Mouse (Mus musculus) ovary, postnatal 10 days (tissue): Measurements from ENCODE around the gene Mst1r.

Experiments used
- DNase-seq: peaks from one replicate; pipeline ENCODE4 v3.0.0; 2022; ENCODE audit warnings: low spot score

Gene Mst1r

GRCm38 (mm10) chr9:107955613-107956289, 49.1 kb downstream of the Mst1r start:
- DNase-seq = no peak

- DNase-seq = no peak
Observed at GRCm38 (mm10) chr9:107957141-107957540, 50.5 kb downstream of the Mst1r start.

- DNase-seq = no peak
Observed at GRCm38 (mm10) chr9:107959896-107960295, 53.2 kb downstream of the Mst1r start.

GRCm38 (mm10) chr9:107960928-107961327, 54.3 kb downstream of the Mst1r start:
- DNase-seq = no peak

GRCm38 (mm10) chr9:107961351-107961762, 54.7 kb downstream of the Mst1r start:
- no peak for DNase-seq

GRCm38 (mm10) chr9:107961881-107962280, 55.2 kb downstream of the Mst1r start:
- DNase-seq = no peak

GRCm38 (mm10) chr9:107962916-107963315, 56.2 kb downstream of the Mst1r start:
- no peak for DNase-seq

GRCm38 (mm10) chr9:107963700-107964099, 57.0 kb downstream of the Mst1r start:
- DNase-seq = peak; percentile 53

GRCm38 (mm10) chr9:107964681-107965080, 58.0 kb downstream of the Mst1r start:
- no peak for DNase-seq

- DNase-seq = no peak
Observed at GRCm38 (mm10) chr9:107966676-107967075, 60.0 kb downstream of the Mst1r start.

- DNase-seq = no peak
Observed at GRCm38 (mm10) chr9:107967437-107967836, 60.8 kb downstream of the Mst1r start.

- no peak for DNase-seq
Observed at GRCm38 (mm10) chr9:107968531-107968930, 61.9 kb downstream of the Mst1r start.
